Mouse (Mus musculus): ENCODE data around the gene Fastk. TPM values are rescaled to one million over a fixed set of nuclear protein-coding genes. Genes with fewer than 3 reads are reported as not detected.
"Not testable (repeated sequence)": the region's sequence is repeated elsewhere in the genome, so short reads cannot be mapped to it uniquely, and the experiment has no call there.

Gene Fastk
- total RNA-seq, 2 experiments from 2014 or later, result 130 to 137 TPM

DNA sequence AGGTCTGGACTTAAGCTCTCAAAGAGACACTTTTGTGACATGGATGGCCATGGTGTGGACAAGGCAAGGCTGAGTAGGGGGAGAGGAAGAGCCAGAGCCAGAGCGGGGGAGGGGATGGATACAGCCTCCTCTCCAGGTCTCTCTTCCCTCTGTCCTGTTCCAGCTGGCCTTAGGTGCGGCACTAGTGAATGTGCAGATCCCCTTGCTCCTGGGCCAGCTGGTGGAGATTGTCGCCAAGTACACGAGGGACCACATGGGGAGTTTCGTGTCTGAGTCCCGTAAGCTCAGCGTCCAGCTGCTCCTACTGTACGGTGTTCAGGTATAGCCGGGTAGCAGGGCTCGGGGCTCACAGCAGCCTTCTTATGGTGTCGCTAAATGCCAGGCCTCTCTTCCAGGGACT, 44.7 kb downstream of the Fastk start:
- DNase-seq (ENCODE audit: low spot score in 2 of 2), result no peak
- intact Hi-C loops (cut with DNase I), result no loop called here

DNA sequence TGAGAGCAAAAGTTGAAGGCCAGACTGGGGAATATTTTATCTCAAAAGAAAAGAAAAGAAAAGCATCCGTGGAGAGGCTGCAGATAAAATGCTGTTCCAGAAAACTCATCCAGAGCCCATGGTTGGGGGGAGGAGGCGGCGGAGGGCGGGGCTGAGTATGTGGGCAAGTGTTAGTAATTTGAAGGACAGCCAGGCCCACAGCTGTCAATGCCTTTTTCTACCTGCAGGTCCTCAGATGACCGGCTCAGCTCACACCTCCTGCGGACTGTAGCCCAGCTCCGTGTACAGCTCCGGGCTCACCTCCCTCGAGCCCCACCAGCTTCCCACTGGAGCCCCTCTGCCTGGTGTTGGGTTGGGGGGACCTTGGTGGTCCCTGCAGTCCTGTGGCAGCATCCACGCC, 45.4 kb downstream of the Fastk start:
- intact Hi-C loops (cut with DNase I), result loop anchor here (5.0 kb wide), 1 partner anchor 73 kb away; no protein-coding TSS in a partner anchor
- DNase-seq (ENCODE audit: low spot score in 2 of 2), result peak in 1 of 2 experiments; percentile 39

- not testable (repeated sequence) for DNase-seq (ENCODE audit: low spot score in 2 of 2)
- intact Hi-C loops (cut with DNase I), result loop anchor here (5.0 kb wide), 1 partner anchor 76 kb away; no protein-coding TSS in a partner anchor
These were observed 48.8 kb downstream of the Fastk start for GRCm38 (mm10) chr5:24396254-24396653.

DNA sequence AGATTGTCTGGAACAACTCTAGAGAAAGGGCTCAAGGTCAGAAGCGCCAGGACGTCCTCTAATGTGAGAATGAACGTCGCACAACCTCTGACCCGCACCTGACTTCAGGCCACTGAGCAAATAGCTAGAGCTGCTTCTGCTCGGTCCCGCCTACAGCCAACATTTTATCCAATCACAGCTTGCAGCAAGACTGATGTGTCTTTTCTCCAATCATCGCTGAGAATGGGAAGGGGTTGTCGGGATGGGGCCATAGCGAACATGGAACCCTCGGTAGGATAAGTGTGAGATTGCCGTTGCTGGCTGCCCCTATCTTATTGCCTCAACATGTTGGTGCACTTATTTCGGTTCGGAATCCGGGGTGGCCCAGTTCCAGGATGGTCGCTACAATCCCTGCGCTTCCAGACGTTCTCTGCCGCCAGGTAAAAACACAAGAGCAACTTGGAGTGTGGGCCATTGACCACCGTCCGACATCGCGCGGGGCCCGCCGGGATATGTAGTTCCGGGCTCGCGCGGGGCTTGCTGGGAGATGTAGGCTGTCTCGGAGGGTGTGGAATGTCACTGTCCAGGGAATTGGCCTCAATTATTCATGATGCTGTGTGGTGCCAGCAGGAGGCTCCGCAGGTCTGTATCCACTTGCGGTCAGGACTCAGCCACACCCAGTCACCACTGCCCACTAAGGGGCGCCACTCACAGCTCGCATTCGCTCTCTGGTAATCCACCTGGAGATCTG, 50.8 kb downstream of the Fastk start:
- peak; percentile 96 to 99 for DNase-seq (ENCODE audit: low spot score in 2 of 2)

GRCm38 (mm10) chr5:24393392-24393997, 51.6 kb downstream of the Fastk start, which contains the start of gene Abcb8:
Abcb8 (plus strand) TSS chr5:24393663.
- intact Hi-C loops (cut with DNase I), result loop anchor here (5.0 kb wide), 1 partner anchor 226 kb away; no protein-coding TSS in a partner anchor
- peak; percentile 87 to 94 for DNase-seq (ENCODE audit: low spot score in 2 of 2)

More for the DNA sequence above, 50.8 kb downstream of the Fastk start:
- intact Hi-C loops (cut with DNase I), result loop anchor here (5.0 kb wide), 1 partner anchor 227 kb away; no protein-coding TSS in a partner anchor

DNA sequence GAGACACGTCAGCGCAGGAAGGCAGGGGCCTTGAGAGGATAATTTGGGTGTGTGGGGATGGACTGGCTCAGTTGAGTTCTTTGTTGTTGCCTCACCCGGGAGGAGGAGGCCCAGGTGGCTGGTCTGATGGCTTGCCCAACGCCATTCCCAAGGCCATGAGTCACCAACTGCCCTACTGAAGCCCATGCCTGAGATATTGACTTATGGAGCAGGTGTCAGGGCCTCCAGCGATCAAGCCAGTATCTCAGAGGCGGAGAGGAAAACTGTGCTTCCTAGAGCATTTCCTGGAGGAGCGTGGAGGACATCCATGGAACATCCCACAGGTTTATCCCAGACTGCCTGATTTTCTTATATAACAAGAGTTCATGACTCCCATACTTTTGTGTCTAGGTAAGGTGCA, 52.4 kb downstream of the Fastk start:
- intact Hi-C loops (cut with DNase I), result loop anchor here (5.0 kb wide), 1 partner anchor 225 kb away; no protein-coding TSS in a partner anchor
- no peak for DNase-seq (ENCODE audit: low spot score in 2 of 2)

DNA sequence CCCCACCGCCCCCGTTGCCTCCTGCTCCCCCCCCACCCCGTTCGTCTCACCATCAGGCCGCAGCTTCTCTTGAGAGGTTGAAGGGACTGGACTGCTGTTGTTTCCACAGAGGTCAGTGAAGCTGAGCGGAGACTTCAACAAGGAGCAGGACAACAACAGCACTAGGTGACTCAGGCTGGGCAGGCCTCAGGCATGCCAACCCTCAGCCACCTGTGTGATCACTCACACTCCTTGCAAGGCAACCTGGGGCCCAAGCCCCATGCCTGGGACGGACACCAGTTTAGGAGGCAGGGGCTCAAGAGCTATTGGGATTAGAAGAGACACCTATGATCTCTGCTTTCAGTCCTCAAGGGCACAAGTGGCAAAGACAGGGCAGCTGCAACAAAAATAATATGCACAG, 53.2 kb downstream of the Fastk start, which contains the start of gene Atg9b:
Atg9b (minus strand) TSS at position 280 of the 400 bp plus-strand sequence.
- intact Hi-C loops (cut with DNase I), result loop anchor here (5.0 kb wide), 1 partner anchor 225 kb away; no protein-coding TSS in a partner anchor
- DNase-seq (ENCODE audit: low spot score in 2 of 2), result no peak

DNA sequence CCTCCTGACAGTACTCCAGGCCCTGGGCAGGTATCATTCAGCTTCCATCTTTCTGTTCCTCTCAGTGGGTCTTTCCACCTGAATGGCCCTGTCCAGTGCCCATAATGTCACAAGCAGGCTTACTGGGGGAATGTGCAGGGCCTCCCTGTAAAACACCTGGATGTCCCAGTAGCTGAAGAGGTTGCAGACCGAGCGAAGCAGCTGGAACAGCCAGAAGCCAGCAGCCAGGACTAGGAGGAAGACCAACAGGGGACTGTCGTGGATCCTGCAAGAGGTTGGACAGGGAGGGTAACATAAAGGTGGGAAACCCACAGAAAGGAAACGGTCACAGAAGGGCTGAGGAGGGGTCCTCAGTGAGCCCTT, 55.4 kb downstream of the Fastk start:
- intact Hi-C loops (cut with DNase I), result loop anchor here (5.0 kb wide), 2 partner anchors 37 to 222 kb away; partner anchors contain the start of gene Kcnh2
- no peak for DNase-seq (ENCODE audit: low spot score in 2 of 2)

- intact Hi-C loops (cut with DNase I), result loop anchor here (5.0 kb wide), 1 partner anchor 37 kb away; the partner anchor contains the start of gene Kcnh2
- DNase-seq (ENCODE audit: low spot score in 2 of 2), result no peak
These were observed 56.0 kb downstream of the Fastk start for GRCm38 (mm10) chr5:24389011-24389657.

Other genes starting within 250 kb of the Fastk start
- gene Kcnh2, start 93.7 kb downstream of the Fastk start, total RNA-seq (2021), result 10 to 100 TPM; 22.5 to 30.1 TPM
- gene Nos3, start 80.5 kb downstream of the Fastk start, total RNA-seq (2021), result 1 to 10 TPM; 8.0 to 9.5 TPM
- gene Atg9b, start 53.1 kb downstream of the Fastk start, total RNA-seq (2021), result 1 to 10 TPM; 2.3 to 3.0 TPM
- gene Abcb8, start 51.6 kb downstream of the Fastk start, total RNA-seq (2021), result 10 to 100 TPM; 41.3 to 54.2 TPM
- under 1 TPM in 1 of 2 experiments, not detected in 1; 0.73 TPM for gene Asic3, start 31.9 kb downstream of the Fastk start, total RNA-seq (2021)
- 100 to 1,000 TPM; 132 TPM for gene Cdk5, start 21.8 kb downstream of the Fastk start, total RNA-seq (2021)
- gene Slc4a2, start 21.4 kb downstream of the Fastk start, total RNA-seq (2021), result 10 to 100 TPM; 28.5 to 33.2 TPM
- 10 to 100 TPM; 25.9 to 27.3 TPM for gene Tmub1, start 2.6 kb upstream of the Fastk start, total RNA-seq (2021)
- gene Agap3, start 6.9 kb upstream of the Fastk start, total RNA-seq (2021), result 100 to 1,000 TPM; 505 to 511 TPM
- gene Gbx1, start 81.9 kb upstream of the Fastk start, total RNA-seq (2021), result under 1 TPM; 0.32 to 0.76 TPM
- gene Asb10, start 95.7 kb upstream of the Fastk start, total RNA-seq (2021), result not detected
- not detected for gene 4931409K22Rik, start 111.5 kb upstream of the Fastk start, total RNA-seq (2021)
- gene Abcf2, start 132.2 kb upstream of the Fastk start, total RNA-seq (2021), result 10 to 100 TPM; 80.6 to 81.4 TPM
- gene Chpf2, start 141.5 kb upstream of the Fastk start, total RNA-seq (2021), result 10 to 100 TPM; 68.8 to 77.3 TPM
- gene Smarcd3, start 179.1 kb upstream of the Fastk start, total RNA-seq (2021), result 100 to 1,000 TPM in 1 of 2 experiments, 10 to 100 TPM in 1; 93.4 to 105 TPM
- gene Nub1, start 240.2 kb upstream of the Fastk start, total RNA-seq (2021), result 10 to 100 TPM; 70.2 to 76.1 TPM